Mouse (Mus musculus) embryo, embryonic 9.5 days (tissue): Measurements from ENCODE around the gene Mrtfa.

Experiments
- DNase-seq: peaks from one replicate; pipeline ENCODE4 v3.0.0-alpha.2; 2017; ENCODE audit errors: extremely low spot score

Mrtfa gene

GRCm38 (mm10) chr15:81067761-81068160 is 122.8 kb downstream of the Mrtfa start:
- no peak for DNase-seq

- no peak for DNase-seq
Measured at GRCm38 (mm10) chr15:81066976-81067375, 123.6 kb downstream of the Mrtfa start.

GRCm38 (mm10) chr15:81064661-81065060 is 125.9 kb downstream of the Mrtfa start:
- no peak for DNase-seq

GRCm38 (mm10) chr15:81064143-81064542 is 126.4 kb downstream of the Mrtfa start:
- peak; percentile 50 for DNase-seq

GRCm38 (mm10) chr15:81062616-81063015 is 127.9 kb downstream of the Mrtfa start:
- DNase-seq, result peak; percentile 24

- DNase-seq, result peak; percentile 70
Measured at GRCm38 (mm10) chr15:81062175-81062588, 128.4 kb downstream of the Mrtfa start.

- no peak for DNase-seq
Measured at GRCm38 (mm10) chr15:81060975-81061374, 129.6 kb downstream of the Mrtfa start.

- DNase-seq, result no peak
Measured at GRCm38 (mm10) chr15:81057736-81058135, 132.8 kb downstream of the Mrtfa start.

- no peak for DNase-seq
Measured at GRCm38 (mm10) chr15:81055488-81055887, 135.1 kb downstream of the Mrtfa start.

GRCm38 (mm10) chr15:81052491-81052890 is 138.1 kb downstream of the Mrtfa start:
- DNase-seq, result no peak

- no peak for DNase-seq
Measured at GRCm38 (mm10) chr15:81050488-81050887, 140.1 kb downstream of the Mrtfa start.

GRCm38 (mm10) chr15:81049401-81050053 is 141.0 kb downstream of the Mrtfa start:
- DNase-seq, result no peak

- no peak for DNase-seq
Measured at GRCm38 (mm10) chr15:81047497-81047896, 143.1 kb downstream of the Mrtfa start.

- no peak for DNase-seq
Measured at GRCm38 (mm10) chr15:81046061-81046460, 144.5 kb downstream of the Mrtfa start.

- no peak for DNase-seq
Measured at GRCm38 (mm10) chr15:81045336-81045735, 145.2 kb downstream of the Mrtfa start.

GRCm38 (mm10) chr15:81044446-81044845 is 146.1 kb downstream of the Mrtfa start:
- no peak for DNase-seq

GRCm38 (mm10) chr15:81042276-81042931 is 148.2 kb downstream of the Mrtfa start:
- no peak for DNase-seq

GRCm38 (mm10) chr15:81041767-81042166 is 148.8 kb downstream of the Mrtfa start:
- DNase-seq, result no peak

- no peak for DNase-seq
Measured at GRCm38 (mm10) chr15:81038419-81038818, 152.1 kb downstream of the Mrtfa start.

- no peak for DNase-seq
Measured at GRCm38 (mm10) chr15:81035417-81036162, 155.0 kb downstream of the Mrtfa start.

GRCm38 (mm10) chr15:81034119-81034518 is 156.4 kb downstream of the Mrtfa start:
- DNase-seq, result no peak

- no peak for DNase-seq
Measured at GRCm38 (mm10) chr15:81032941-81033629, 157.5 kb downstream of the Mrtfa start.
